ENCODE assay signal across 22 mouse cellular contexts in genomic region chr5:49547884-49548283, GRCm38 (mm10). TPM values are rescaled to one million over a fixed set of nuclear protein-coding genes. Genes with fewer than 3 reads are reported as not detected.
DNase-seq lines count a peak whose midpoint lies in the region; ATAC-seq and TF ChIP-seq lines count a peak whose summit lies in the region.
"Had no signal": no experiment of that assay in that cellular context is flagged by ENCODE, and none has a peak within 500 bp of the region (broad histone marks: within the 10 kb centered on the region; RNA-seq: fewer than 3 reads in every experiment).

No protein-coding gene starts in this region.

- no peak for TF ChIP-seq CTCF in forebrain, postnatal 0 days (IDR thresholded peaks at IDR 0.05; ENCODE audit: low read depth)

- H3K27me3 ChIP-seq in forebrain, postnatal 0 days (ENCODE audit: insufficient read depth, low read length): no peaks in the 10 kb centered on the region
- H3K27me3 ChIP-seq: embryonic facial prominence, embryonic 15.5 days; limb, embryonic 13.5 days; megakaryocyte, embryonic 14.5 days; neural tube, embryonic 12.5 days; Patski had no signal

- H3K36me3 ChIP-seq in forebrain, postnatal 0 days (ENCODE audit: insufficient read depth): no peaks in the 10 kb centered on the region
- H3K36me3 ChIP-seq: embryonic facial prominence, embryonic 15.5 days; limb, embryonic 13.5 days; neural tube, embryonic 12.5 days had no signal

- H3K9me3 ChIP-seq in forebrain, postnatal 0 days (ENCODE audit: low read length): no peaks in the 10 kb centered on the region
- H3K9me3 ChIP-seq: embryonic facial prominence, embryonic 15.5 days; limb, embryonic 13.5 days; neural tube, embryonic 12.5 days had no signal

- no peak overlapping the region for H3K4me2 ChIP-seq in forebrain, postnatal 0 days (ENCODE audit: low read depth)
- H3K4me2 ChIP-seq: embryonic facial prominence, embryonic 15.5 days; limb, embryonic 13.5 days; neural tube, embryonic 12.5 days had no signal

- peak; percentile 100 for ATAC-seq in frontal cortex, adult (ENCODE audit: low TSS enrichment)
- no peak for ATAC-seq in forebrain, postnatal 0 days
- ATAC-seq: activated CD4-positive, CD25-positive, alpha-beta regulatory T cell, adult 4 months; inflammation-experienced regulatory T-cells, adult 6 months; Patski had no signal

- no peak overlapping the region for H3K4me3 ChIP-seq in forebrain, postnatal 0 days (ENCODE audit: low read depth, low read length)
- H3K4me3 ChIP-seq: embryonic facial prominence, embryonic 15.5 days; gastrocnemius, adult 2 months; limb, embryonic 13.5 days; megakaryocyte, embryonic 14.5 days; neural tube, embryonic 12.5 days had no signal

- H3K27ac ChIP-seq in forebrain, postnatal 0 days (ENCODE audit: low read depth, low read length): no peak overlapping the region
- H3K27ac ChIP-seq: embryonic facial prominence, embryonic 15.5 days; gastrocnemius, adult 2 months; limb, embryonic 13.5 days; liver, embryonic 14.5 days; neural tube, embryonic 12.5 days had no signal

- peak; percentile 63 to 86 for DNase-seq in frontal cortex, postnatal 36 days (ENCODE audit: low spot score in 2 of 2)
- peak; percentile 52 to 54 for DNase-seq in layer of hippocampus, postnatal 36 days
- DNase-seq in right cerebral cortex, postnatal 10 days (ENCODE audit: low spot score in 2 of 2): peak; percentile 65 to 86
- no peak for DNase-seq in heart, adult 8-10 months (ENCODE audit: low spot score)
- DNase-seq in urinary bladder, postnatal 36 days (ENCODE audit: low spot score in 2 of 2): no peak
- no peak for DNase-seq in forebrain, postnatal 0 days
- DNase-seq: adrenal gland, postnatal 25 days; cerebellum, adult 8-10 months; embryo, embryonic 11 days; gastrocnemius, adult 2 months; heart, adult 18-20 months; kidney, adult 9 months; spleen, adult 18-20 months had no signal

- H3K4me1 ChIP-seq in forebrain, postnatal 0 days (ENCODE audit: insufficient read depth): no peaks in the 10 kb centered on the region
- H3K4me1 ChIP-seq: embryonic facial prominence, embryonic 15.5 days; limb, embryonic 13.5 days; megakaryocyte, embryonic 14.5 days; neural tube, embryonic 12.5 days had no signal

- no peak overlapping the region for H3K9ac ChIP-seq in forebrain, postnatal 0 days
- H3K9ac ChIP-seq: embryonic facial prominence, embryonic 15.5 days; limb, embryonic 13.5 days; liver, embryonic 14.5 days; neural tube, embryonic 12.5 days had no signal

- 83% methylated on average over 3 of the region's 3 CpGs for WGBS in forebrain, postnatal 0 days

RNA-seq across cellular contexts. Expression of gene Kcnip4, which starts 23.2 kb away (rescaled TPM):
- total RNA-seq in layer of hippocampus, postnatal 36 days (2021): 10 to 100 TPM; 51.7 to 52.6 TPM
- total RNA-seq in heart, adult 8-10 months (2022): under 1 TPM in 2 of 4 experiments, not detected in 2; 0.12 to 0.20 TPM
- 11.9 and 14.3 TPM in 2 replicates for total RNA-seq in forebrain, postnatal 0 days (2014; rRNA removed)
- polyA plus RNA-seq in forebrain, postnatal 0 days (2015; fragmentation: Nextera tagmentation; extraction: Ambion mirVana): 18.6 and 21.2 TPM in 2 replicates

Comparison
In these comparisons a context has a peak if more than half of its experiments do, and no peak if none do; other contexts are left out.
1. DNase-seq: peak in frontal cortex, postnatal 36 days (2 of 2), layer of hippocampus, postnatal 36 days (2 of 2) and right cerebral cortex, postnatal 10 days (2 of 2); none in heart, adult 8-10 months (single experiment), urinary bladder, postnatal 36 days (0 of 2) and forebrain, postnatal 0 days (single experiment).
2. RNA of gene Kcnip4, which starts 23.2 kb away (total RNA-seq): 51.7 to 52.6 TPM in layer of hippocampus, postnatal 36 days and 11.9 to 14.3 TPM in forebrain, postnatal 0 days; 0.12 to 0.20 TPM in heart, adult 8-10 months; every median in the first group is over 10 times any median in the second.